Mouse (Mus musculus): ENCODE measurements around the gene Nol10.

DNA sequence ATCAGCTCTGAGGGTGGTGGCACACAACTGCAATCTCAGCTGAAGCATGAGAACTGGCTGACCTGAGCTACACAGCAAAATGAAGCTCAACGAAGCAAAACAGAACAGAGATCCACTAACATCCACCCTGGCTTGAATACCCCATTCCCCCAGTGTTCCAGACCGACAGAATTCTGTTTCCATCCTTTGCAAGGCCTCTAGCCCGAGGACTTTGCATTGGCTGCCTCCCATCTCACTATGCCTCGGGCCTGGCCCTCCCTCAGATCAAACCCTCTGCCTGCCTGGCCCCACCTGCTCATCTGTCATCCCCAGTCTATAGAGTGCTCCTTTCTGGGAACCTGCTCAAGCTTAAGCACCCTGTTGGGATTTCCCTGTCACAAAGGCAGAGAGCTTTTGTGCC lies 126.4 kb downstream of the Nol10 start:
- TF ChIP-seq CTCF (IDR thresholded peaks at IDR 0.05) (no peak), EP300 (IDR thresholded peaks at IDR 0.05) (no peak)

Data from lung, postnatal 0 days (tissue).